Mouse (Mus musculus) liver, embryonic 14.5 days (tissue): ENCODE results near the gene Abcc4.

Experiments
- CTCF ChIP-seq: IDR thresholded peaks from 2 replicates; pipeline ENCODE4 v1.5.1; 2016; ENCODE audit warnings: antibody characterized with exemption, low read depth, control low read depth
- EP300 ChIP-seq: IDR thresholded peaks from 2 replicates; pipeline ENCODE4 v1.6.1; 2016; ENCODE audit warnings: antibody characterized with exemption, low read depth

GRCm38 (mm10) chr14:118566214-118566688 is 139.8 kb downstream of the Abcc4 start:
- no peak for TF ChIP-seq CTCF
- TF ChIP-seq EP300, result no peak
